Mouse (Mus musculus): ENCODE measurements around the gene Suz12.

DNA sequence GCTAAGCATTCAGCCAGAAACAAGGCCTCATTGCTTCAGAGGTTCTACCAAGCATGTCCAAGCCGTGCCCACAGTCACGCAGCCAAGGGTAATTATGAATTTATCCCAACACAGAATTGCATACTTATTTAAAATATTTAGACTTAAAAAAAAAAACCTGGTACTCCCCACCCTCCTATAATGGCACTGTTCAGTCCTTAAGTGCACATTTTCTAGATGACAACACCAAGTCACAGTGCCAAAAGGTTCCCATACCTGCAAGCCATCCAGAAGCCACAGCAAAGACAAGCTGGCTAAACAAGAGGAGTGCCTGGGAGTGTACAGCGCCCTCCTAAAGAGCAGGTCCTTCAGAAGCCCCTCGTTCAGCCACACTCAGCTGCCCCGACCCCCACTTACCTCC is 60.3 kb downstream of the Suz12 start:
- TF ChIP-seq POLR2A (IDR thresholded peaks at IDR 0.05; ENCODE audit: low read depth, low read length) (no peak), CTCF (IDR thresholded peaks at IDR 0.05; ENCODE audit: extremely low read depth, insufficient read depth, insufficient read length, insufficient replicate concordance) (no peak)

All from spleen, adult 2 months (tissue).